Mouse (Mus musculus) cerebellum, postnatal 25 days (tissue): Measurements from ENCODE around the gene Emg1.

ENCODE experiments used
- DNase-seq, 2 experiments: peaks; one replicate each; pipeline ENCODE4 v3.0.0; 2021; ENCODE audit warnings: mixed read lengths in 2 of 2

Emg1 gene

DNA sequence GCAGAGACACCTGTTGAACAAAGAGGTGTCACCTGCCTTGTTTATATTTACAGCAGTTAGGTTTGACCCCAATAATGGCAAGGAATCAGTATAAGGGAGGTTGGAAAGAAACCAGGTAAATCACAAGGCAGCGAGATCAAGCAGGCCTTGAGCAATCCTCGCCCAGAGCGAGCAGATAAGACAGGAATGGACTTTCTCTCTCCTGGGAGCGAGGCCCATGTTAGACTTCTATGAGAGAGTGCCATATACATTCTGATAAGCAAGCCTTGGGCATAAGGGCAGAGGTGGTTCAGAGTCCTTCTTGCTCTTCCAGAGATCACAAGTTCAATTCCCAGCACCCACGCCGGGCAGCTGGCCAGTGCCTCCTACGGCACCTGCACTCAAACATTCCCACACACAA, 33.2 kb downstream of the Emg1 start:
- DNase-seq = no peak

DNA sequence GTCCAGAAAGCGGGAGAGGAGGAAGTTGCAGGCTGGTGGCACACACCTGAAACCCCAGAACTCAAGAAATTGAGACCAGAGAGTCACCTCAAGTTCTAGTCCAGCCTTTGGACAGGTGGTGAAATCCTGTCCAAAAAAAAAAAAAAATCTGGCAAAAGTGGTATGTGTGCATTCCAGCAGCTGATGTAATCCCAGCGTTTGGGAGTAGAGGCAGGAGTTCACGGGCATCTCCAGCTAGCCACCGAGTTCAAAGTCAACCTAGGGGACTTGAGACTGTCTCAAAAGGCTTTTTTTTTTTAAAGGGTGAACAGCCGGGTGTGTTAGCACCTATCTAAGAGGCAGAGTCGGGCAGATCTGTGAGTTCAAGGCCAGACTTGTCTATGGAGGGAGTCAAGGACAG, 35.8 kb downstream of the Emg1 start:
- DNase-seq = no peak

DNA sequence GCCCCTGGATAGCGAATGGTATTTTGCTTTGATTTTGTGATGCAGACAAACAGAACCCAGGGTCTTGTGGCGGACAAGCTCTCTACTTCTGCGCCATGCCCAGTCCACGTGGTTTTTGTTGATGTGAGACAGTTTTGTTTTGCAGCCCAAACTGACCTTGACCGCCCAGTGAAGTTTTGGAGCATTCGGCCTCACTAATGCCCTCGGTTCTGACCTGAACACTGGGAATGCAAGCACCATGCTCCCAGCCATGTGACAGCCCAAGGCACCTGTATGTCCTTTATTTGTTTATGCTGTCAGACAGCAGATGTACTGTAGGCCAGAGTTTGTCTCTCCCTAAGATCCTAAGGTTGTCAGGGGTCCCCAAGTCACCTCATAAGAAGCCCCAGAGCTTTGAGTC, 37.4 kb downstream of the Emg1 start:
- no peak for DNase-seq

DNA sequence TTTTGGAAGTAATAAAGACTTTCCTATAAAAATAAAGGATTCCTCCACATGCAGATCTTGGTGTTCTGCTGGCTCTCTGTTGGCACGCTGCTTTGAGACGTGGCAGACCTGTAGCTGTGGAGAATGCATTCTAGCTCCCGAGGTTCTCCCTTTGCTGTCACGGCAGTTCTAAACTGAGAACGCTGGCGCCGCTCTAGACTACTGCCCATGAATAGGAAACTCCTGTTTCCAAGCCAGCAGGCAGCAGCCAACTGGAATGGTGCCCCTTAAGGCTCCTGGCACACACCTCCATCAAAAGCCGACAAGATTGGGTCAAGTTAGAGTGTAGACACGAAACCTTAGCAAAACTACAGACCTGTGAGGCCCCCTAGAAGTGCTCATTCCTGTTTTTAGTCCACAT, 38.4 kb downstream of the Emg1 start:
- DNase-seq = peak; percentile 83 to 85

- DNase-seq = no peak
Measured at GRCm38 (mm10) chr6:124672100-124672499, 39.9 kb downstream of the Emg1 start.

GRCm38 (mm10) chr6:124670281-124670900, 41.6 kb downstream of the Emg1 start:
- peak; percentile 61 to 65 for DNase-seq

GRCm38 (mm10) chr6:124669234-124669859, 42.6 kb downstream of the Emg1 start:
- DNase-seq = peak; percentile 87 to 89

GRCm38 (mm10) chr6:124665011-124665410, 47.0 kb downstream of the Emg1 start:
- no peak for DNase-seq

DNA sequence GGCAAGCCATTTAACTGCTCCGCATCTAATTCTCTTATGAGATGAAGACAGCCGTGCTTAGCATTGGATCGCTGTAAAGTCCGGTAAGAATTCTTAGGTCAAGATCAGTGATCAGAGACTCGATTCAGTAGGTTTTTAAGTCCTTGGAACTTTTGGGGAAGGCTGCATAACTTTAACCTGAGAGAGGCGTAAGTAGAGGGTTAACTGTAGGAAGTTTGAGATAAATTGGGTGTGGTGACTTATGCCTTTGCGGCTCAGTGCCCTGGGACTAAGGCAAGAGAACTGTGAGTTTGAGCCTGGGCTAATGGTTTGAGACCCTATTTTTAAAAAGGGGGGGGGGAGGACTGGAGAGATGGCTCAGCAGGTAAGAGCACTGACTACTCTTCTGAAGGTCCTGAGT, 47.7 kb downstream of the Emg1 start:
- DNase-seq = no peak

DNA sequence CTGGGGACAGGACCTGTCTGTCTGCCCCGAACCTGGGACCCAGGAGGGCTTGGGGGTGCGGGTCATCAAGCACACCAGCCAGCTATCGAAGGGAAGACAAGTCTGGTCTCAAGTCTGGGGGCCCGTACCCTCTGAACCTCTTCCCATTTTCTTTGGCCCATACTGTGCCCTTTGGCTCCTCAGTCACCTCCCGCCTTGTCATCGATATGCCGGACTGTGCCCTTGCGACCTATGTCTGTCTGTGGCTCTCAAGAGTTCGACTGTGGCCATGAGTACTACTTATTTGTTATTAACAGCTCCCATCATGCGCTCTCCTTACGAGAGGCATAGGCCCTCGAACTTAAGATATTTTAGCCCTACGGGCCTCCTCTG, 48.6 kb downstream of the Emg1 start:
- DNase-seq = no peak

DNA sequence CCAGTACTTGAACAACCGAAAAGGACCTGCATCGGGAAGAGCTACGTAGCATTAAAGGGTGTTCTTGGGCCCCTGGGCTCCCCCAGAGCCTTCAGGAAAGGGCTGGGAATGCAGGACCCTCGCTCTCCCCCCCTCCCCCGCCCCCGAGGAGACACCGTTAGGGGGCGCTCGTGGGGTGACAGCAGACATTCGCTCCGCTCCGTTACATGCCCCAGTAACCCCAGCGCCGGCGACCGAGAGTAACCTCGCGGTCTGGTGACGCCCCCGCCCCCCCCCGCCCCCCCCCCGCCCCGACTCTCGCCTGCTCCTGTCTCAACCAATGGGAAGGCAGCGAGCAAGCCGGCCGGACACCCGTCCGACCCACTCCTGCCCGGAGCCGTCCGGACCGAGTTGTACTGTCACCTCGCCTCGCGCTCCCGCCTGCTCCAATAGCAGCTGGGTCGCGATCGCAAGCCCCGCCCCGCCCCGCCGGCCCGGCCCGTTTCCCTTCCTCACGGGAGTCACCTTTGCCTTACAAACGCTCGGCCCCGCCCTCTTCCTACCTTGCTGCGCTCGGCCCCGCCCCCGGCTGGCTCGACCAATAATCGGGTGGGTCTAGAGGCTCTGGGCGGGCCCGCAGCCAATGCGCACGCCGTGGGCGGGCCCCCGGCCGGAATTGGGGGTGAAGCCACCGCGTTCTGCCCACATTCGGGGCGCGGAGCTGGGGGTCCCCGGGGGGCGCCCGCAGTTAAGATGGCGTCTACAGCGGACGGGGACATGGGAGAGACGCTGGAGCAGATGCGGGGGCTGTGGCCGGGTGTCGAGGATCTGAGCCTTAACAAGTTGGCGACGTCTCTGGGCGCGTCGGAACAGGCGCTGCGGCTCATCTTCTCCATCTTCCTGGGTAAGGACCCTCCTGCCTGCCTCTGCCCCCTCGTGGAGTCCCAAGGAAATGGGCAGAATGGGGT, 49.2 kb downstream of the Emg1 start, which contains the start of gene Lpcat3:
Lpcat3 (plus strand) TSS at position 551 of the 947 bp plus-strand sequence.
- peak; percentile 99 to 100 for DNase-seq

GRCm38 (mm10) chr6:124661995-124662394, 50.0 kb downstream of the Emg1 start:
- DNase-seq = no peak

GRCm38 (mm10) chr6:124661156-124661806, 50.7 kb downstream of the Emg1 start:
- no peak for DNase-seq

GRCm38 (mm10) chr6:124658067-124658466, 53.9 kb downstream of the Emg1 start:
- no peak for DNase-seq

DNA sequence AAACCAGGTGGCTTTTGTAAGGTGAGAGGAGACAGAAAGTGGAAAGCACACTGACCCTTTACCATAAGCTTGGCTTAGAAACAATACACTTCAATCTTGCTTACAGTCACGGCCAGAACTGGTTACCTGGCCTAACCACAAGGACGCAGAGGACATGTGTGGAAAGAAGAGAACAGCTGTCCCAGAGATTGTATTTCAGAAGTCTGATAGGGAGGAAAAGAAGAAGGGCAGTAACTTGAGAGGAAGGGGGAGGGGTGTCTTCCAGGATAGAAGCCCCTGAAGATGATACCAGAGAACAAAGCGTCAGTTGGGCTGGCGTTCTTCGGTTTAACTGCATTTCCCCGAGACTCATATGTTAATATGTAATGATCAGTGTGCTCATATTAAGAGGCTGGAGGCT, 56.1 kb downstream of the Emg1 start:
- DNase-seq = no peak
